Mouse (Mus musculus): ENCODE results near the gene Gm32717. TPM values are rescaled to one million over a fixed set of nuclear protein-coding genes. Genes with fewer than 3 reads are reported as not detected.
"Not testable (repeated sequence)": the region's sequence is repeated elsewhere in the genome, so short reads cannot be mapped to it uniquely, and the experiment has no call there.

Gene Gm32717
- polyA plus RNA-seq, 1 experiment: 0.16 TPM

DNA sequence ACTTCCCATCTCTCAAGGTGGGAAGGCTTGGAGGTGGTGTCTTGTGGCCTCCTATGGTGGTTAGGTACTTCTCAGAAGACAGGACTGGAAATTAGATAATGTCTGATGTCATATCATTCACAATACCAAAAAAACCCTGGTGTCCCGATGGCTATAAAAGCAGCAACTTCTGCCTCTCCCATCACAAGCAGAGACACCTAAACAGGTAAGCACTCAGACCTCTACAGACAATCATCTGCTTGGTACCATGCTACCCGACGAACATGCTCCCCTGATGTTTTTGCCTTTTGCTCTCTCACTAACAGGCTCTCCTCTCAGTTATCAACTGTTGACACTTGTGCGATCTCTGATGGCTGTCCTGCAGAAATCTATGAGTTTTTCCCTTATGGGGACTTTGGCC lies 35.9 kb downstream of the Gm32717 start, which contains the start of gene Il22:
Gene Il22 (plus strand): TSS at position 301 of the 400 bp plus-strand sequence.
- Histone ChIP-seq H3K9me3 (no peaks in the 10 kb centered on the region), H3K36me3 (replicated peaks; ENCODE audit: low read length) (no peaks in the 10 kb centered on the region), H3K4me1 (no peaks in the 10 kb centered on the region), H3K27me3 (replicated peaks) (no peaks in the 10 kb centered on the region), H3K4me3 (replicated peaks) (no peak within 1 kb of the TSS)
- TF ChIP-seq FLI1 (IDR thresholded peaks at IDR 0.05; ENCODE audit: low read length) (no peak), GATA1 (IDR thresholded peaks at IDR 0.05; ENCODE audit: borderline replicate concordance, low read length) (no peak)

DNA sequence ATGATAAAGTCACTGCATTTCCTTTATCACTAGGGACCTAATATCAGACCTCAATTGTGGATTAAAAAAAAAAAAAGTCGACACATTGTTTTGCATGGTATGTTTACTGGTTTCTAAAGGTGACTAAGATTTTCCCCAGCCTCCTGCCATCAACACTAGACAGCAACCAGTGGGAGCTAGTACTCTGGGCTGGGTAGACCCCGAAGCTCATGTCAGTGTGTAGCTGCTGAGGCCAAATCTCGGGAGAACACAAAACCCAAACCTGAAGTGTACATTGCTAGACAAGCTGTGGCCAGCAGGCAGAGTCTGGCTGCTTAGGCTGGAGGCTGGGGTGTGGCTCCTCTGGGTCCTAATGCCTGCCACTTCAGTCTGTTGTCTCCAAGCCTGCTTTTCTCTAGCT lies 45.4 kb downstream of the Gm32717 start:
- H3K9me3 ChIP-seq; H3K4me1 ChIP-seq; H3K4me3 ChIP-seq (replicated peaks); H3K27me3 ChIP-seq (replicated peaks); H3K36me3 ChIP-seq (replicated peaks; ENCODE audit: low read length): not testable (repeated sequence)

Other genes with a start within 250 kb of the Gm32717 start
- gene Mdm1, start 99.0 kb downstream of the Gm32717 start, polyA plus RNA-seq (2012; ENCODE audit: insufficient read depth, low replicate concordance): 11.5 and 54.4 TPM in 2 replicates
- gene Il22, start 35.8 kb downstream of the Gm32717 start, polyA plus RNA-seq (2012; ENCODE audit: insufficient read depth, low replicate concordance): not detected in 2 replicates
- gene Gm32802, start 17.9 kb upstream of the Gm32717 start, polyA plus RNA-seq (2012; ENCODE audit: insufficient read depth, low replicate concordance): 0.16 TPM in 1 of 2 replicates, not detected in the other
- not detected in 2 replicates for gene Iltifb, start 54.3 kb upstream of the Gm32717 start, polyA plus RNA-seq (2012; ENCODE audit: insufficient read depth, low replicate concordance)
- not detected in 2 replicates for gene Gm9040, start 86.2 kb upstream of the Gm32717 start, polyA plus RNA-seq (2012; ENCODE audit: insufficient read depth, low replicate concordance)
- not detected in 2 replicates for gene Gm9044, start 91.6 kb upstream of the Gm32717 start, polyA plus RNA-seq (2012; ENCODE audit: insufficient read depth, low replicate concordance)
- gene Gm9045, start 97.1 kb upstream of the Gm32717 start, polyA plus RNA-seq (2012; ENCODE audit: insufficient read depth, low replicate concordance): not detected in 2 replicates
- not detected in 2 replicates for gene Gm9046, start 102.5 kb upstream of the Gm32717 start, polyA plus RNA-seq (2012; ENCODE audit: insufficient read depth, low replicate concordance)
- not detected in 2 replicates for gene Gm9048, start 107.9 kb upstream of the Gm32717 start, polyA plus RNA-seq (2012; ENCODE audit: insufficient read depth, low replicate concordance)
- not detected in 2 replicates for gene Gm9049, start 113.3 kb upstream of the Gm32717 start, polyA plus RNA-seq (2012; ENCODE audit: insufficient read depth, low replicate concordance)
- not detected in 2 replicates for gene Ifng, start 200.3 kb upstream of the Gm32717 start, polyA plus RNA-seq (2012; ENCODE audit: insufficient read depth, low replicate concordance)